In the genomic region with DNA sequence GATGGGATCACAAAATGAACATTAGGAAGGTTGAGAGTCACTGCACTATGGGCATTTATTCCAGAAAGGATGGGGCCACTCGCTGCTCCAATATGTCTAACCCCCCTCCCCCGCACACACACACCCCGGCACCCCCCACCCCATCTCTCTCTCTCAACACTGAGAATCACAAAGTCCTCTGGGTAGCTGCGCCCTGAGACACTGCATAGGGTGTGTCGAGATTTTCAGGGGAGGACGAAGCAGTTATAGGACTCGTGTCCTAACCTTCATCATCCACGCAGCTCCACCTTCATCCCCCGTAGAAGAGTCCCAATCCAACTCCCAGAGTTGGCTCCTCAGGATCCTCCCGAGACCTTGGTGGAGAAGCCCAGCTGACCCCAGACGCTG, we compare ENCODE assay signal across 8 mouse cellular contexts. TPM values are rescaled to one million over a fixed set of nuclear protein-coding genes. Genes with fewer than 3 reads are reported as not detected.
DNase-seq lines count a peak whose midpoint lies in the region; ATAC-seq and TF ChIP-seq lines count a peak whose summit lies in the region.

No protein-coding gene starts in this region.

- no peak for ATAC-seq in kidney, postnatal 0 days (replicated peaks; ENCODE audit: low FRiP score, low read depth)
- peak; percentile 37; the same call in 1 of the 2 replicates for ATAC-seq in embryonic facial prominence, embryonic 12.5 days (ENCODE audit: insufficient number of reproducible peaks, insufficient read depth, low FRiP score, low TSS enrichment)
- ATAC-seq in intestine, embryonic 15.5 days, result peak; percentile 25
- ATAC-seq in midbrain, postnatal 0 days (ENCODE audit: low FRiP score), result peak; percentile 58

- no peaks in the 10 kb centered on the region for H3K27me3 ChIP-seq in kidney, postnatal 0 days (ENCODE audit: insufficient read depth, low read length)
- H3K27me3 ChIP-seq in embryonic facial prominence, embryonic 12.5 days, result no peaks in the 10 kb centered on the region
- H3K27me3 ChIP-seq in intestine, embryonic 15.5 days (replicated peaks), result no peaks in the 10 kb centered on the region
- H3K27me3 ChIP-seq in midbrain, postnatal 0 days (ENCODE audit: insufficient read depth, low read length), result no peaks in the 10 kb centered on the region

- H3K9me3 ChIP-seq in kidney, postnatal 0 days (replicated peaks; ENCODE audit: low read length), result no peaks in the 10 kb centered on the region
- no peaks in the 10 kb centered on the region for H3K9me3 ChIP-seq in embryonic facial prominence, embryonic 12.5 days
- H3K9me3 ChIP-seq in intestine, embryonic 15.5 days, result no peaks in the 10 kb centered on the region
- H3K9me3 ChIP-seq in midbrain, postnatal 0 days (ENCODE audit: low read length), result no peaks in the 10 kb centered on the region

- peak overlapping the region; percentile 75 for H3K4me3 ChIP-seq in kidney, postnatal 0 days (replicated peaks; ENCODE audit: low read depth, low read length)
- H3K4me3 ChIP-seq in embryonic facial prominence, embryonic 12.5 days, result peak overlapping the region; percentile 60
- H3K4me3 ChIP-seq in intestine, embryonic 15.5 days (replicated peaks), result peak overlapping the region; percentile 70
- peak overlapping the region; percentile 68 for H3K4me3 ChIP-seq in midbrain, postnatal 0 days (ENCODE audit: low read depth, low read length)

- H3K36me3 ChIP-seq in kidney, postnatal 0 days (ENCODE audit: insufficient read depth, low read length), result no peaks in the 10 kb centered on the region
- H3K36me3 ChIP-seq in embryonic facial prominence, embryonic 12.5 days, result no peaks in the 10 kb centered on the region
- H3K36me3 ChIP-seq in intestine, embryonic 15.5 days, result no peaks in the 10 kb centered on the region
- H3K36me3 ChIP-seq in midbrain, postnatal 0 days (ENCODE audit: insufficient read depth, low read length), result no peaks in the 10 kb centered on the region

- DNase-seq in kidney, postnatal 0 days (ENCODE audit: low spot score), result no peak
- no peak for DNase-seq in kidney, adult 18-20 months
- DNase-seq in midbrain, postnatal 0 days (ENCODE audit: low spot score), result no peak
- no peak for DNase-seq in adrenal gland, adult 8-10 months
- no peak for DNase-seq in layer of hippocampus, postnatal 10 days (ENCODE audit: low spot score in 2 of 2)
- DNase-seq in embryo, embryonic 9.5 days (ENCODE audit: extremely low spot score), result no peak

- peak overlapping the region; percentile 76 for H3K4me2 ChIP-seq in kidney, postnatal 0 days (ENCODE audit: low read length)
- H3K4me2 ChIP-seq in embryonic facial prominence, embryonic 12.5 days (replicated peaks), result peak overlapping the region; percentile 80
- H3K4me2 ChIP-seq in intestine, embryonic 15.5 days (replicated peaks), result peak overlapping the region; percentile 59
- peak overlapping the region; percentile 87 for H3K4me2 ChIP-seq in midbrain, postnatal 0 days (ENCODE audit: low read depth, low read length, poor library complexity, severe bottlenecking)

- WGBS in kidney, postnatal 0 days, result under 1% methylated on average over 11 of the region's 11 CpGs
- 3% methylated on average over 11 of the region's 11 CpGs for WGBS in embryonic facial prominence, embryonic 12.5 days
- WGBS in intestine, embryonic 15.5 days, result under 1% methylated on average over 11 of the region's 11 CpGs
- 6% methylated on average over 11 of the region's 11 CpGs for WGBS in midbrain, postnatal 0 days

- peak overlapping the region; percentile 89 for H3K27ac ChIP-seq in kidney, postnatal 0 days
- H3K27ac ChIP-seq in embryonic facial prominence, embryonic 12.5 days, result peak overlapping the region; percentile 86
- H3K27ac ChIP-seq in intestine, embryonic 15.5 days, result peak overlapping the region; percentile 87
- H3K27ac ChIP-seq in midbrain, postnatal 0 days (ENCODE audit: low read depth, low read length), result peak overlapping the region; percentile 82

- peaks cover 6% of the 10 kb centered on the region for H3K4me1 ChIP-seq in kidney, postnatal 0 days (replicated peaks; ENCODE audit: insufficient read depth, low read length)
- peaks cover 14% of the 10 kb centered on the region for H3K4me1 ChIP-seq in embryonic facial prominence, embryonic 12.5 days
- H3K4me1 ChIP-seq in intestine, embryonic 15.5 days (replicated peaks), result peaks cover 7% of the 10 kb centered on the region
- H3K4me1 ChIP-seq in midbrain, postnatal 0 days (ENCODE audit: insufficient read depth, low read length), result peaks cover 8% of the 10 kb centered on the region; the same call in 1 of the 2 replicates

- no peak for TF ChIP-seq CTCF in kidney, postnatal 0 days (IDR thresholded peaks at IDR 0.05; ENCODE audit: low read depth)
- TF ChIP-seq CTCF in midbrain, postnatal 0 days (IDR thresholded peaks at IDR 0.05), result no peak

- H3K9ac ChIP-seq in kidney, postnatal 0 days (ENCODE audit: low read depth, low read length), result peak overlapping the region; percentile 86
- peak overlapping the region; percentile 73 for H3K9ac ChIP-seq in embryonic facial prominence, embryonic 12.5 days
- H3K9ac ChIP-seq in intestine, embryonic 15.5 days, result peak overlapping the region; percentile 56
- H3K9ac ChIP-seq in midbrain, postnatal 0 days (replicated peaks; ENCODE audit: low read length, poor library complexity, severe bottlenecking), result peak overlapping the region; percentile 50

RNA-seq across cellular contexts. Expression of gene Zfp870, which starts 0.6 kb away (rescaled TPM):
- 6.9 and 7.5 TPM in 2 replicates for polyA plus RNA-seq in kidney, postnatal 0 days (2015; fragmentation: Nextera tagmentation; extraction: Ambion mirVana)
- polyA plus RNA-seq in embryonic facial prominence, embryonic 12.5 days (2016; fragmentation: Nextera tagmentation; extraction: Ambion mirVana), result 8.9 and 9.0 TPM in 2 replicates
- polyA plus RNA-seq in intestine, embryonic 15.5 days (2015; fragmentation: Nextera tagmentation; extraction: Ambion mirVana), result 6.4 and 6.9 TPM in 2 replicates
- 6.7 and 8.1 TPM in 2 replicates for total RNA-seq in midbrain, postnatal 0 days (2014; rRNA removed)
- polyA plus RNA-seq in midbrain, postnatal 0 days (2015; fragmentation: Nextera tagmentation; extraction: Ambion mirVana), result 4.9 and 5.8 TPM in 2 replicates
- 10 to 100 TPM in 3 of 4 experiments, 1 to 10 TPM in 1; 8.8 to 21.1 (median 12.5) TPM for total RNA-seq in adrenal gland, adult 8-10 months (2022)
- 10 to 100 TPM in 1 of 2 experiments, 1 to 10 TPM in 1; 9.7 to 10.4 TPM for total RNA-seq in layer of hippocampus, postnatal 10 days (2021)

RNA-seq across cellular contexts. Expression of gene Cyp4f14, which starts 26.3 kb away (rescaled TPM):
- not detected in 2 replicates for polyA plus RNA-seq in kidney, postnatal 0 days (2015; fragmentation: Nextera tagmentation; extraction: Ambion mirVana)
- not detected in 2 replicates for polyA plus RNA-seq in embryonic facial prominence, embryonic 12.5 days (2016; fragmentation: Nextera tagmentation; extraction: Ambion mirVana)
- 2.7 and 2.9 TPM in 2 replicates for polyA plus RNA-seq in intestine, embryonic 15.5 days (2015; fragmentation: Nextera tagmentation; extraction: Ambion mirVana)
- total RNA-seq in midbrain, postnatal 0 days (2014; rRNA removed), result 1.2 TPM in 2 replicates
- 0.56 and 0.77 TPM in 2 replicates for polyA plus RNA-seq in midbrain, postnatal 0 days (2015; fragmentation: Nextera tagmentation; extraction: Ambion mirVana)
- 10 to 100 TPM in 2 of 4 experiments, 1 to 10 TPM in 2; 5.4 to 28.6 (median 14.3) TPM for total RNA-seq in adrenal gland, adult 8-10 months (2022)
- 1 to 10 TPM; 2.7 to 4.3 TPM for total RNA-seq in layer of hippocampus, postnatal 10 days (2021)

RNA-seq across cellular contexts. Expression of gene Cyp4f13, which starts 56.4 kb away (rescaled TPM):
- 15.6 and 18.4 TPM in 2 replicates for polyA plus RNA-seq in kidney, postnatal 0 days (2015; fragmentation: Nextera tagmentation; extraction: Ambion mirVana)
- polyA plus RNA-seq in embryonic facial prominence, embryonic 12.5 days (2016; fragmentation: Nextera tagmentation; extraction: Ambion mirVana), result 8.0 and 8.8 TPM in 2 replicates
- polyA plus RNA-seq in intestine, embryonic 15.5 days (2015; fragmentation: Nextera tagmentation; extraction: Ambion mirVana), result 21.1 and 22.4 TPM in 2 replicates
- total RNA-seq in midbrain, postnatal 0 days (2014; rRNA removed), result 8.9 and 15.1 TPM in 2 replicates
- 8.0 and 8.7 TPM in 2 replicates for polyA plus RNA-seq in midbrain, postnatal 0 days (2015; fragmentation: Nextera tagmentation; extraction: Ambion mirVana)
- 100 to 1,000 TPM in 2 of 4 experiments, 10 to 100 TPM in 2; 78.3 to 120 (median 96.1) TPM for total RNA-seq in adrenal gland, adult 8-10 months (2022)
- 10 to 100 TPM; 16.4 to 19.2 TPM for total RNA-seq in layer of hippocampus, postnatal 10 days (2021)
